Mouse (Mus musculus) erythroid progenitor cell, adult 5-6 weeks (primary cell): ENCODE results near the gene Prm2. TPM values are rescaled to one million over a fixed set of nuclear protein-coding genes. Genes with fewer than 3 reads are reported as not detected.

ENCODE experiments used
- ATAC-seq: replicated peaks from 2 replicates; pipeline ENCODE4 v1.8.0; 2016; ENCODE audit warnings: moderate number of reproducible peaks, mild to moderate bottlenecking, moderate TSS enrichment, inconsistent platforms; ENCODE audit not compliant: poor library complexity, low FRiP score, severe bottlenecking
- total RNA-seq, 2 experiments: library from RNA; stranded (forward) in 1 of 2; stranded (reverse) in 1 of 2; fragments of 150-400 nt in 1 of 2; fragments of 186-747, 209-891 nt in 1 of 2; gene quantifications; 2 replicates each; pipeline versions ENCODE4 v1.2.3 to v1.2.4; 2015 to 2017; ENCODE audit warnings: low replicate concordance in 2 of 2

Gene Prm2
- total RNA-seq, 2 experiments from 2014 or later: not detected

GRCm38 (mm10) chr16:10781862-10782371 lies 14.0 kb downstream of the Prm2 start:
- ATAC-seq: no peak

DNA sequence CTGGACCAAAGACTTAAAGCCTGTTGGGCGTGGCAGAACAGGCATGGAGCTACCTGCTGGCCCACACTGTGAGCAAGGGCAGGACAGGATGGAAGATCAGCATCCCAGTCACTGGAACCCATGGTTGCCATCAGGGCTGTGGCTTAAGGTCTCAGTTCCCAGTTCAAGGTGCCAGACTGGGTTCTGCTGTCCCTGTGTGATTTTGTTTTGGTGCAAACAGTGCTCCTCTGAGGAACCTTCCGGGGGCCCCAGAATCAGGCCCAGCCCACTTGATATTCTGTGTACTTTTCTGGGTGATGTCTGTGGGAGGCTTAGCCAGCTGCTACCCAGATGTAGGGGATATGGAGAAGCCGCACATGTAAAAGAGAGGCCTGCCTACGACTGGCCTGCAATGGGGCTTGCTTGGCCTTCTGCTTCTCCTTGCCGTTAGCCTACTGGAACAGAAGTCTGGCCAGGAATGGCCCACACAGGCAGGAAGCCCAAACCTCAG lies 15.3 kb downstream of the Prm2 start:
- no peak for ATAC-seq

GRCm38 (mm10) chr16:10777579-10778160 lies 18.3 kb downstream of the Prm2 start:
- no peak for ATAC-seq

GRCm38 (mm10) chr16:10776322-10776721 lies 19.6 kb downstream of the Prm2 start:
- no peak for ATAC-seq

- no peak for ATAC-seq
Observed at GRCm38 (mm10) chr16:10774726-10775125, 21.2 kb downstream of the Prm2 start.

DNA sequence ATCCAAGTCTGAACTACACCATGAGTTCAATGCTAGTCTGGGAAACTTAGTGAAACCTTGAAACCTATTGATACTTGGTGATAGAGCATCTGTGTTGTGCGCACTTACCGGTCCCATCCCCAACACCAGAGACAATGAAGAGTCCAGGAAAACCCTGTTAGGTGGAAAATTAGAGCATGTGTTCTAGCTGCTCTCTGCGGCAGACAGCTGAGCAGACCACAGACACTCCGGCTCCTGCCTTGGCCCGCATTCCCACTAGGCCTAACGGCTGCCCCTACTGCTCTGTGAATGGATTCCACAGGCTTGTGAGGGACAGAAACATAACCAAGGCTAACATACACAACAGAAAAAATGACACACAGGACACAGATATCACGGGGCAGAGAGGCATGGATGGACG lies 22.4 kb downstream of the Prm2 start:
- ATAC-seq: no peak

GRCm38 (mm10) chr16:10771769-10772510 lies 24.0 kb downstream of the Prm2 start:
- ATAC-seq: no peak

DNA sequence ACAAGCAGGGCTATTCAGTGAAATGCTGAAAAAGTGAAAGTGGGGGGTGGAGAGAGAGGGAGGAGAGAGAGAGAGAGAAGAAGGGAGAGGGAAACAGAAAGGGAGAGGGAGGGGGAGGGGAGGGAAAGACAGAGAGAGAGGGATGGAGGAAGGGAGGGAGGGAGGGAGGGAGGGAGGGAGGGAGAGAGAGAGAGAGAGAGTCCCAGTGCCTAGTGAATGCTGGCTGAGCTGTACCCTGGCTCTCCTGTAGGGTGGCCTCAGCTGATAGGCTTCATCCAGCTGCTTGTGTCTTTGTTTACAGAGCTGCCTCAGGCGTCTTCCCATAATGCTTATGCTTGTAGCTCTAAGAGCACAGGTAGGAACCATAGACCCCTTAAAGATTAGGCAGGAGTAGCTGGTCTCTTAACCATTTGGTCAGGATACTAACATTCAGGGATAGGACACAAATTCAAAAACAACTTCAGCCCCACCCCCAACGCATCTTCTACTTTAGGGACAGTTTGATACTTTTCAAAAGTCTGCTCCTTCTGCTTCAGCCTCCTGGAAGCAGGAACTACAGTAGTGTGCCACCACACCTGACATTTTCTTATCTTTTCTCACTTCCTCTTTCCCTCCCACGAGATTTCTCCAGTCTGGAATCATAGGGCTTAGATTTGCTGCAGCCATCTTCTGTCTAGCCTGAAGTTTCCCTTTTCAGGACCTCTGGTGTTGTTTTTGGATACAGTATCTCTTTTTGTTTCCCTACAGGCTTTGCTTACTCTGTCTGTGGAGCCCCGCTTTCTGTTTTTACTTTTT lies 25.2 kb downstream of the Prm2 start:
- ATAC-seq: no peak

DNA sequence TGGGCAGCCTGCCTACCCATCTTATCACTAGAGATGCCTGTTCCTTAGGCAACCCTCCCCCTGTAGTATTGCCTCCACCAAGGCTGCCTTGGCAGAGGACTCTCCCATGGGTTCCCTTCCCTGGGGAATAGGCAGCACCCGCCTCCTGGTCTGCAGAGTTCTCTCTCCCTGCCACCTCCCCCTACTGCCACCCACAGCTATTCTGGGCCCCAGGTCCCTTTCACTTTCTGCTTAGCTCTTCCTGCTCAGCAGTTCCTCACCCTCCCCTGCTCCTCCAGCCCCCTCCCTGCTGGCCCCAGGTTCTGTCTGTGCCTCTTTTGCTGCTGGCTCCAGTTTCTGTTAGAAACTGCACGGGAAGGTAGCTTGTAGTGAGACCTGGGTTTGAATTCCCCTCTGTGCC lies 26.3 kb downstream of the Prm2 start:
- ATAC-seq: no peak

DNA sequence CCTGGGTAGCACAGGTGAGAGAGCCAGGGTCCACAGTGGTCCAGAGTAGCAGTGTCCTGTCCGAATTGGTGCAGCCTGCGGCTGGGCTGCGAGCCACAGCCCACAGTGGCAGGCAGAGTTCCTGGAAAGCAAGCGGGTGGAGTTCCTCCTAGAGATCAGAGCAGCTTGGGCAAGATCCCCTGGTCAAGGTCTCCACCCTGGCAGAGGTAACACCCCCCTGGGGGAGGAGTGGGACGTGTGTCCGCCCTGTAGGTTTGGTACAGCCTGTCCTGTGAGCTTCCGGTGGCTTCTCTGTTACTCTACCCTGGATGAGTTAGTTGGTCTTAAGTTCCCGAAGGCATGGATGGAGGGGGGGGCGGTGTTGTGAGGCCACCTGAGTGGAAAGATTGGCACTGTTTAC lies 27.1 kb downstream of the Prm2 start:
- no peak for ATAC-seq

DNA sequence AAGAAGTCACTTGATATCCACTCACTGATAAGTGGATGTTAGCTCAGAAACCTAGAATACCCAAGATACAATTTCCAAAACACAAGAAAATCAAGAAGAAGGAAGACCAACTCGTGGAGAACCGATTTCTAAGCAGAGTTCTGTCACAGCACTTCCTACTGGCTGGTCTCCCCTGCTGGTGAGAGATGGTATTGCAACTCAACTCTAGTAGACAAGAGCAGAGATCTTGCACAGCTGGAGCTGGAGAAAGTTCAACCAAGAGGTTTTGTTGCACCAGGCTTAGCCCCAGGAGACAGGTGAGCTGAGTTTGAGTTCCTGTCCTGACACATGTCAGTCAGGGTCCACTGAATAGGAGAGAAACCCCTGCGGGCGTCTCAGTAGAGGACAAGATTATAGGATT lies 28.8 kb downstream of the Prm2 start:
- no peak for ATAC-seq

- no peak for ATAC-seq
Observed at GRCm38 (mm10) chr16:10764323-10764722, 31.6 kb downstream of the Prm2 start.

GRCm38 (mm10) chr16:10763540-10764264 lies 32.2 kb downstream of the Prm2 start:
- ATAC-seq: no peak

DNA sequence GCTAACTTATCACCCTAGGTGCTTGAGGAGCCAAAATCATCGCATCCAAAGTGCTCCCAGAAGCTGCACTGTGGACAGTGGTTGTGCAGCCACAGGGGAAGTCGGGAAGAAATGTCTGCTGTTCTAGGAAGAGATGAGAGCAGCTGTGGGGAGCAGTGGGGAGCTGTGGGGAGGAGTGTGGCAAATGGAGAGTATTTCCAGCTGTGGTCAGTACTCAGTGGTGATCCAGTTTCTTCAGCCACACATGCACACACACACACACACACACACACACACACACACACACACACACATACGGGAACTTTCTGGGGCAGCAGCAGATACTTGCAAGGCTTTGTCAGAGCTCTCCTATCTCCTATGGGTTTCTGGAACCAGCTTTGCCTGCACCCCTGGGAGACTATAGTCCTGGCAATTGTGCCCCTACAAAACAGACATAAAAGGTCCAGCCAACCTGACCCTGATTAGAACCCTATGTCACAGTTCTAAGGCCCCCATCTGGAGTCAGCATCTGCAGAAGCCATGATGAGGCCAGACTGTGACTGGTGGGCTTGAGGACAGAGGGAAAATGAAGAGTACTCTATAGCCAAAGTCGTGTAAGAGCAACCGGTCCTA lies 33.3 kb downstream of the Prm2 start:
- ATAC-seq: no peak

- ATAC-seq: no peak
Observed at GRCm38 (mm10) chr16:10761182-10761581, 34.8 kb downstream of the Prm2 start.

DNA sequence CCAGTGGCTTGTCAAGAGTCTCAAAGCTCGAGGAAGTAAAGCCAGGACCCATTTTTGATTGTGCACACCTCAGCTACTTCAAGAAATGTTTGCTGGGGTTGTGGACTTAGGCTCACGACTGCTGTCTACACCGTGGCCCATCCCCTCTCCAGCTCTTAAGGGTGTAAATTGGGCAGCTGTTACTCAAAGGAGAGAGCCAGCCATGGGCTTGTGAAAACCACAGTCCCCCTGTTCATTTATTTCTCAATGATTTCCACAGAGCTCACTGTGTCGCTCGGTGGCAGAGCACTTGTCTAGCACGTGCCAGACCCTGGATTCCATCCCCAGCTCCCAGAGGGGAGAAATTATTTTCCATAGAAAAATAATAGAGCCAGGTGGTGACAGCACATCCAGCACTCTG lies 39.8 kb downstream of the Prm2 start:
- no peak for ATAC-seq

DNA sequence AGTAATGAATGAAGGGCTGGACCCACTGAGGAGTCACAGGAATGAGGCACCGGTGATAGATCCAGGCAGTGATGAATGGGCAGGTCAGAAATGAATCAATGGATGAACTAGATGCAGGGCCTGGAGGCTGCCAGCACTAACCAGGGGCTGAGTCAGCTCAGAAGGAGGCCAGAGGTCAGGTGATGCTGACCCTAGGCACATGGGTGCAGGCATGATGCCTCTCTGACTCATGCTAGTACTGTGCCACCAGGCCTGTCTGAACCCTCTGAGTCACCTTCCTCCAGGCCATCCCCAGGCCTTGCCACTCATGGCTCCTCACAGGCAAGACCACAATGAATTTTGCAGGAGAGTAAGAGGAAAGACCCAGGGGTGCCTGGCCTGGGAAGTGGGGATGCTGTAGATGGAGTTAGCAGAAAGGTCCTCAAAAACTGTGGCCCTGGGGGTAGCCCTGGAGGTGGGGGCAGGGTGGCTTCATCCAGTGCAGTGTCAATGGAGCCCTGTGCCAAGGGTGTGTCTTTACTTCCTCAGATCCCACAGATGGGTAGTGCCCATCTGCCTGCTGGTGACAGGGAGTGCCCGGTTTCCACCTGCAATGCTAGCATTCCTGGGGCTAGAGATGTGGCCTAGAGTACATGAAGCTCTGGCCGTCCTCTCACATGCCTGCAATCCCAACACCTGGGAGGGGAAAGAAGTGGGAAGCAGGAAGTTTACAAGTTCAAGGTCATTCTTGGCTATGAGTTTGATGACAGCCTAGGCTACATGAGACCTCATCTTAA lies 41.2 kb downstream of the Prm2 start:
- ATAC-seq: no peak

GRCm38 (mm10) chr16:10749824-10750223 lies 46.1 kb downstream of the Prm2 start:
- ATAC-seq: no peak

DNA sequence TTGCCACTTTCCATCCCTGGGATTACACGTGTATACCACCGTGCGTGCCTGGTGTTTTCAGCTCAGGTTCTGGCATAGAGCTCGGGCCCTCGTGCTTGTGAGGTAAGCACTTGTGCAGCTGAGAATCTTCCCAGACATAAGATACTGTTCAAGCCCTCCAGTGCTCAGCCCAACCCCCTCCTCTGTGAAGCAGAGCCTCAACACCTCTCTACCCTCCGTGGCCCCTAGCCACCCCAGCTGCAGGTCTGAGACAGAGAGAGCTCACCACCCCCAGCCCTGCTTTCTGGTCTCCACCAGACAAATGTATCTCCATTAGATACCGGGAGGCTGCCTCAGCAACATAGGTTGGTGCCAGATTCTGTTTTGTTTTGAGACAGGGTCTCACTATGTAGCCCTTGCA lies 46.7 kb downstream of the Prm2 start:
- ATAC-seq: no peak
